Mouse (Mus musculus) megakaryocyte progenitor cell, adult 5-6 weeks (primary cell): ENCODE data around the gene Abhd17a. TPM values are rescaled to one million over a fixed set of nuclear protein-coding genes. Genes with fewer than 3 reads are reported as not detected.

ENCODE experiments used
- ATAC-seq: replicated peaks from 2 replicates; pipeline ENCODE4 v1.8.0; 2016; ENCODE audit warnings: mild to moderate bottlenecking, moderate TSS enrichment, inconsistent platforms; ENCODE audit not compliant: poor library complexity
- total RNA-seq, 2 experiments: library from RNA; stranded (forward) in 1 of 2; stranded (reverse) in 1 of 2; fragments of 157-497, 149-512 nt in 1 of 2; fragments of 200-1000 nt in 1 of 2; gene quantifications; 2 replicates each; pipeline versions ENCODE4 v1.2.3 to v1.2.4; 2015 to 2017

The Abhd17a gene
- total RNA-seq, 2 experiments from 2014 or later, result 29.4 to 59.7 TPM

DNA sequence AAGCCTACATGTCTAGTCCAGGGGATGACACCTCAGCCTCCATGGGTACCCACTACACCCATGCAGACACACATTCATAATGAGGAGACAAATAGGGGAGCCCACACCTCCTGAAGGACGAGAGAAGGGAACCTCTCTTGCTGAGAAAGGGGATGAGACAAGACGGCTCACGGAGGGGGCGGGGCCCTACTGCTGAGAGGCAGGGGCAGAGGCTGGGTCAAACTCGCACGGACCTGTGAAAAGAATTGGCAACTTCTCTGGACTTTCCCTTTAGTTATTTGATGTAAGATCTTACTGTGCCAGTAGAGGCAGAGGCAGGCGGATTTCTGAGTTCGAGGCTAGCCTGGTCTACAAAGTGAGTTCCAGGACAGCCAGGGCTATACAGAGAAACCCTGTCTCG is 37.8 kb downstream of the Abhd17a start:
- ATAC-seq, result no peak

DNA sequence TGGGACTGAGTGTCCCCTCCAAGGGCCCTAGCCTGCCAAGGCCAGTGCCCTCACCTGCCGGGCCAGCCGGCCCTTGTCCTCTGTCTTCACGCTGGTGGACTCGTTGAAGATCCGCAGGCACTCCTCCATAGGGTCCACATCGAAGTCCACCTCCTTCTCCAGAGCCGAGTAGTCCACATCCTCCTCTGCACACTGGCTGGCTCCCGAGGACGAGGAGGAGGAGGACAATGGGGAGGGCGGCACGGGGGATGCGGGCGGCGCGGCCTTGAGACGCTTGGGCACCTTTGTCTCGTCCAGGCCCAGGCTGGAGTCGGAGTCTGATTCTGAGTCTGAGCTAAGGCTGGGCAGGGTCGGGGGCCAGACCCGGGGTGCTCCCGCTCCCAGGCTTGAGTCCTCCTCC is 40.9 kb downstream of the Abhd17a start:
- no peak for ATAC-seq

DNA sequence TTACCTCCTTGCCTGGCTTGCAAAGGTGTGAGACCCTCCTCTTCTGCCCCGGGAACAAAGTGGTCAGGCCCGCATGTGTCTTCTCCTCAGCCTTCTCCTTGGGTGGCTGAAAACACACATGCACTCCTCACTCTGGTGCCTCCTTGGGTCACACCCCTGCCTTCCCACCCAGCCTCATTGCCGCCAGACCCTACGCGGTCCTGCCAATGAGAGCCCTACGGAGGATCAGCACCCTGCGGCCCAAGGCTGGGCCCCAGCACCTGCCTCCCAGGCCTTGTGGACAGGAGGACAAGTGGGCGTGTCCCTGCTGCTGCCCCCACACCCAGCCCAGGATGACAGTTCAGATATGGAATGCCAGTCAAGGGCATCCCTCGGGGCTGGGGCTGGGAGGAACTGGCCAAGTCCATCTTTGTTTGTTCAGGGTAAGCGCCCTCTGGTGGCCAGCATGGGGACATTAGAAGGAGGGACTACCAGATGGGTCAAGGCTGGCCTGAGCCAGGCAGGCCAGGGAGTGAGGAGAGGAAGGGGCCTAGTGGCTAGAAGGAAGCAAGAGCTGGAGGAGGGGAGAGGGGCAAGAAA is 41.6 kb downstream of the Abhd17a start:
- peak; percentile 49 for ATAC-seq

DNA sequence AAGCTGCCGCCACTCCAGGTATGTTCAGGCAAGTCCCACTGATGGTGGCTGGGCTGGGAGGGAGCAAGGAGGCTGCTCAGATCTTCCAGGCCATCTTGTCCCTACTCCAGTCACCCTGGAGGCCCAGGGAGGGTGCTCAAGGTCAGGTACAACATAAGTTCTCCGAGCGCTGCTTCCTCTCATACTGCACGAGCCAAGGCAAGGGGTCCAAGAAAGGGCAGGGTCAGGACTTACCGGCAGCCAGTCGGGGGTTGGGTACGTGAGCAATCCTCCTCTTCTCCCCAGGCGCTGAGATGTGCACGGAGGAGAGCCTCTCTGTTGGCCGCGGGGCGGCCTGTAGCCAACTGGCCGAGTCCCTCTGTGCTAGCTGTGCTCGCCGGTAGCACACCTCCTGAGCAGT is 42.6 kb downstream of the Abhd17a start:
- ATAC-seq, result no peak

DNA sequence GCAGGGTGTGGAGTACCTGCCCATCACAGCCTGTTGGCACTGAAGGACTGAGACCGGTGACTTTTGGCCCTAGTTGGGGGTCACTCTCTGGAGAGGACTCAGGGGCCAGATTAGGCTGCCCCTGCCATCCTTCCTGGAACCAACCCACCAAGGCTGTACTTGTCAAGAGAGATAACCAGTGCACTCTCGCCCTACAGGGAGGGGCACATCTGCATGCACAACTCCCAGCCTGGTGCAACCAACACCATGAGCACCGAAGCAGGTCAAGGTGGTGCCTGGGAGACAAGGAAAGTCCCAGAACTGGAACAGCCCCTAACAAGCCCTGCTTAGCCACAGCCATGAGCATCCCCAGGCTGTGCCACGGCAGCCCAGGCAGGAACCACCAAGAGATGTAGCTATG is 43.2 kb downstream of the Abhd17a start:
- ATAC-seq, result peak; percentile 42

DNA sequence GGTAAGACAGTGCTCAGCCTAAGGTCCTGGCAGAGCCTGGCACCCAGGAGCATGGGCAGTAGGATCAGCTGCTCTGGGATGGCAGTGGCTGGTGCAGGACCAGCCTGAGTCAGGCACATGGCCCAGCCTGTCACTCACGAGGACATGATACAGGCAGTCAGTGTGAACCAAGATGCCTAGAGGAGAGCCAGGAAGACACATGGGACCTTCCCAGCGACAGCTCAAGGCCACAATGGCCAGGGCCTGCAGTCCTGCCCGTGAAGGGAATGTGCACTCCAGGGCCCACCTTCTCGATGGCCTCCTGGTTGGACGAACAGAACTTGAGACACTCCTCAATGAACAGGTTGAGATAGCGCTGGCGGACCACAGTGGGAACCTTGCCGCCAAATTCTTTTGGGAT is 44.6 kb downstream of the Abhd17a start:
- ATAC-seq, result no peak

DNA sequence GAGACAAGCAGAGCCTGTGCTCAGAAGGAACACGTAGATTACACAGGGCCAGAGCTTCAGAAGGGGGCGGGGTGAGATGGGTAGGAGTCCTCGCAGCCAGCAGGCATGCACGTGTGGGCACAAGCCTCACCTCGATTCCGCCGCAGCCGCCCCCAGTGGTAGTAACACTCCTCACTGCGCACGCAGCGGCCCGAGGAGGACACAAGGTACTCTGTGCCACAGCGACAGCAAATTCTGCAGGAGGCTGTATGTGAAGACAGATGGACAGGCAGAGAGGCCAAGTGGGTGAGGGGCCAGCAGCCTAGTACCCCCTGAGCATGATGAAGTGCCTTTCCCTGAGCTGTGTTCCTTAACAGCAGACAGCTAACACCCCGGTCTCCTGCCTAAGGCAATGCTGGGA is 46.3 kb downstream of the Abhd17a start:
- ATAC-seq, result no peak

DNA sequence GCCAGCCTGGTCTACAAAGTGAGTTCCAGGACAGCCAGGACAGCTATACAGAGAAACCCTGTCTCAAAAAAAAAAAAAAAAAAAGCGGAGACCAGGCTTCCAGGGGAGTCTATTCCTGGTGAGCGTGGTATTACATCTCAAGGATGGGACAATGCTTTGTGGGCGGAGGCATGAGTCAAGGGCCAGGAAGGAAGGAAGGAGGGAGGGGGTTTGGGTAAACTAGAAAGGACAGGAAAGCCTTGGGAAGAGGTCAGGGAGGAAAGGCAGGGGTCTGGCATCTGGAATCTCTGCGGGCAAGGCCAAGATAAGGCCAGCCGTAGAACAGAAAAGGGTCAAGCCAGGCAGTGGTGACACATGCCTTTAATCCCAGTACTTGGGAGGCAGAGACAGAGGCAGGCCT is 50.6 kb downstream of the Abhd17a start:
- ATAC-seq, result no peak

DNA sequence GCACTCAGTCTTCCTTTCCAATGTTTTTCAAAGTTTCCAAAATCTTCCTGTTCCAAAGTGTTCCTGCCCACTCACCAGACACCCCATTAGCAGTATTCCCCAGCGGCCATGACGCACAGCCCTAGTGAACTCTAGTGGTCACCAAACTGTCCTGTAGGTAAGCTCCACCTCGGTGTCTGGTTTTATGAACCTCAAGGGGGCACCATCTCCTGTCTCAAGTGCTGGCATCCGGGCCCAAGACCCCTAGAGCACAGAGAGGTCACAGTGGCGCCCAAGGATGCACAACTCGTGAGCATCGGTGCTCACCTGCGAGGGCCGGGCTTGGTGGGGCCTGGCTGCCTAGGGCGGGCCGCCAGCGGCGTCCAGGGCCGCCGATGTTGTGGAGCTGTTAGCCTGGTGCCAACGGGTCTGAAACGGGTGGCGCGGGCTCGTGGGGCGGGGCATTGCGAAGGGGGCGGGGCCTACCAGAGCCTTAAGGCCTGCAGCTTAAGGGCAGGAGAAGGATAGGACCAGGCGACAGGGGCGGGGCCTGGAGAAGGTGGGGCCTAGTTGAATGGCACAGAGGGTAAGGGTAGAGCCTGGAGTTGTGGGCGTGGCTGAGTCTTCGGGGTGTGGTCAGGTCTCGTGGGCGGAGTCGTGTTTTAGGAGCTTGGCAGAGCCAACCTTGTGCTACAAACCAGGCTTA is 51.3 kb downstream of the Abhd17a start, which contains the start of gene Atp8b3:
Gene Atp8b3 (minus strand): TSS at position 415 of the 685 bp plus-strand sequence.
- ATAC-seq, result peak; percentile 92

DNA sequence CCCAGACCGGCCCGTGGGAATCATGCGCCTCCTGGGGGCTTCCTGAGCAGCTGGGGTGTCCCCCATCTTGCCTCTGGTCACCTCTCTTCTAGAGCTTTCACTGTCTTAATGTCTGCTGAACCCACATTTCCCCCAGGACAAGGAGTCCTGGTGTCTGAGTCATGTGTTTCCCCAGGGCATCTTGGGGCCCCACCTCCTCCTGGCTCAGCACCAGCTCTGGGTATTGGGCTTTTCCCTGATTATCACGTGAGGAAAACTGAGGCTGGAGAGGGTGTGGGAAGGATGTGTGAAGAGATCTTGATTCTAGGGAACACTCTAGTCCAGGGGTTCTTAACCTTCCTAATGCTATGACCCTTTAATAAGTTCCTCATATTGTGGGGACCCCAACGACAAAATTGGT is 52.0 kb downstream of the Abhd17a start:
- no peak for ATAC-seq

DNA sequence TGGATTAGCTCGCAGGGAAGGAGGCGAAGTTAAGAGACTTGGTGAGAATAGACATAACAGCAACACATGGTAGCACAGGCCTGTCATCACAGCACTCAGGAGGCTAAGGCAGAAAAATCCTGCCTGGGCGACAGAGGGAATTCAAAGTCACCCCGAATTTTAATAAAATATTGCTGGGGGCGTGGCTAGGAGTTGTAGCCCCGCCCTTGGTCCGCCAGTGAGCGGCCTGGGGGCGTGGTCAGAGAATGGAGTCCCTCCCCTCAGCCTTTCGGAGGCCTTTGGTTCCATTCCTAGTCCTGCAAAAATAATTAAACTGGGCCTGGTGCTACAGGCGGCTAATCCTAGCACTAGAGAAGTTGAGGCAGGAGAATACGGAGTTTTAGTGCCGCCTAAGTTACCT is 54.4 kb downstream of the Abhd17a start:
- no peak for ATAC-seq

DNA sequence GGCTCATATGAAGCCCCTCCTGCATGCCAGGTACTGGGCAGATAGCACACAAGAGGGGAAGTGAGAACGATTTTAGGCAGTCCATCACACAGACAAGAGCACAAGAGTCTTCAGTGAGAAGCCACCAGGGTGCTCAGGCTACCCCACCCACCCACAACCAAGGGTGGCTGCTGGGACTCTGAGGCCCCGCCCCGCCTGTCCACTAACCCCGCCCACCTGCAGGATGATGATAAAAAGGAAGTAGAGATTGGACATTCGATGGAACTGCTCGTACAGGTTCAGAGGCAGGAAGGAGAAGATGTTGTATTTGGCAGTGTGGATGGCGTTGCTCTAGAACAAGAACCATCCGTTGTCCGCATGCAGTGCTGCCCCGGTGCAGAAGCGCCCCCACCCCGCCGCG is 55.1 kb downstream of the Abhd17a start:
- peak; percentile 14; the same call in 1 of the 2 replicates for ATAC-seq

DNA sequence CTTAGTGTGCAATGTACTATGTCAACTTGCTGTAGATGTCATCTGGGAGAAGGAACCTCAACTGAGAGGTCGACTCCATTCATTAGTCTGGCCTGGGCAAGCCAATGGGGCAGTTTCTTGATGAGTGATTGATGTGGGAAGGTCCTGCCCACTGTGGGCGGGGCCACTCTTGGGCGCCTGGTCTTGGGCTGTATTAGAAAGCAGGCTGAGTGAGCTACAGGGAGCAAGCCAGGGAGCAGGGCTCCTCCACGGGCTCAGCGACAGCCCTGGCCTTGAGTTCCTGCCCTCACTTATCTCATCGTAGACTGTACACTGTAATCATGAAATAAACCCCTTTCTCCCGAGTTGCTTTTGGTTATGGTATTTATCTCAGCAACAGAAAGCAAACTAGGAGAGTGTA is 56.4 kb downstream of the Abhd17a start:
- ATAC-seq, result peak; percentile 58

Other genes starting within 250 kb of the Abhd17a start
- 0.15 and 0.25 TPM in 2 replicates for gene Adamtsl5, start 241.9 kb downstream of the Abhd17a start, total RNA-seq (2015)
- 0.20 and 0.46 TPM in 2 replicates for gene Adamtsl5, start 241.9 kb downstream of the Abhd17a start, total RNA-seq (2017)
- gene Plk5, start 233.9 kb downstream of the Abhd17a start, total RNA-seq (2015), result not detected in 2 replicates
- not detected in 2 replicates for gene Plk5, start 233.9 kb downstream of the Abhd17a start, total RNA-seq (2017)
- 1.9 and 4.3 TPM in 2 replicates for gene Mex3d, start 202.7 kb downstream of the Abhd17a start, total RNA-seq (2015)
- 2.7 and 7.9 TPM in 2 replicates for gene Mex3d, start 202.7 kb downstream of the Abhd17a start, total RNA-seq (2017)
- 91.1 and 96.6 TPM in 2 replicates for gene Mbd3, start 190.8 kb downstream of the Abhd17a start, total RNA-seq (2015)
- 82.8 and 90.8 TPM in 2 replicates for gene Mbd3, start 190.8 kb downstream of the Abhd17a start, total RNA-seq (2017)
- gene Uqcr11, start 183.5 kb downstream of the Abhd17a start, total RNA-seq (2015), result 202 and 210 TPM in 2 replicates
- 184 and 263 TPM in 2 replicates for gene Uqcr11, start 183.5 kb downstream of the Abhd17a start, total RNA-seq (2017)
- 29.9 and 35.3 TPM in 2 replicates for gene Tcf3, start 156.7 kb downstream of the Abhd17a start, total RNA-seq (2015)
- gene Tcf3, start 156.7 kb downstream of the Abhd17a start, total RNA-seq (2017), result 33.5 and 51.0 TPM in 2 replicates
- not detected in 2 replicates for gene Onecut3, start 95.5 kb downstream of the Abhd17a start, total RNA-seq (2015)
- gene Onecut3, start 95.5 kb downstream of the Abhd17a start, total RNA-seq (2017), result not detected in 2 replicates
- not detected in 2 replicates for gene Atp8b3, start 51.2 kb downstream of the Abhd17a start, total RNA-seq (2015)
- gene Atp8b3, start 51.2 kb downstream of the Abhd17a start, total RNA-seq (2017), result not detected in 2 replicates
- 34.1 and 35.2 TPM in 2 replicates for gene Rexo1, start 28.8 kb downstream of the Abhd17a start, total RNA-seq (2015)
- 17.1 and 19.2 TPM in 2 replicates for gene Rexo1, start 28.8 kb downstream of the Abhd17a start, total RNA-seq (2017)
- 5.3 and 5.4 TPM in 2 replicates for gene Klf16, start 13.0 kb downstream of the Abhd17a start, total RNA-seq (2015)
- 4.3 and 6.0 TPM in 2 replicates for gene Klf16, start 13.0 kb downstream of the Abhd17a start, total RNA-seq (2017)
- 25.9 and 27.2 TPM in 2 replicates for gene Scamp4, start 12.5 kb upstream of the Abhd17a start, total RNA-seq (2015)
- 11.2 and 15.9 TPM in 2 replicates for gene Scamp4, start 12.5 kb upstream of the Abhd17a start, total RNA-seq (2017)
- gene Adat3, start 12.5 kb upstream of the Abhd17a start, total RNA-seq (2015), result 0.57 and 0.81 TPM in 2 replicates
- gene Adat3, start 12.5 kb upstream of the Abhd17a start, total RNA-seq (2017), result 0.08 TPM in 1 of 2 replicates, not detected in the other
- 0.17 and 0.57 TPM in 2 replicates for gene Gm49322, start 15.7 kb upstream of the Abhd17a start, total RNA-seq (2015)
- gene Gm49322, start 15.7 kb upstream of the Abhd17a start, total RNA-seq (2017), result 0.61 TPM in 1 of 2 replicates, not detected in the other
- 39.1 and 43.1 TPM in 2 replicates for gene Csnk1g2, start 32.5 kb upstream of the Abhd17a start, total RNA-seq (2015)
- 127 and 171 TPM in 2 replicates for gene Csnk1g2, start 32.5 kb upstream of the Abhd17a start, total RNA-seq (2017)
- 10.5 and 13.2 TPM in 2 replicates for gene Btbd2, start 66.7 kb upstream of the Abhd17a start, total RNA-seq (2015)
- gene Btbd2, start 66.7 kb upstream of the Abhd17a start, total RNA-seq (2017), result 19.9 and 25.7 TPM in 2 replicates
- 40.1 and 46.2 TPM in 2 replicates for gene Mknk2, start 87.8 kb upstream of the Abhd17a start, total RNA-seq (2015)
- 32.8 and 44.4 TPM in 2 replicates for gene Mknk2, start 87.8 kb upstream of the Abhd17a start, total RNA-seq (2017)
- gene Mob3a, start 111.6 kb upstream of the Abhd17a start, total RNA-seq (2015), result 26.4 and 31.9 TPM in 2 replicates
- gene Mob3a, start 111.6 kb upstream of the Abhd17a start, total RNA-seq (2017), result 34.9 and 39.0 TPM in 2 replicates
- gene Izumo4, start 111.8 kb upstream of the Abhd17a start, total RNA-seq (2015), result 7.0 and 13.6 TPM in 2 replicates
- 1.7 and 4.3 TPM in 2 replicates for gene Izumo4, start 111.8 kb upstream of the Abhd17a start, total RNA-seq (2017)
- 31.5 and 40.3 TPM in 2 replicates for gene Ap3d1, start 151.9 kb upstream of the Abhd17a start, total RNA-seq (2015)
- gene Ap3d1, start 151.9 kb upstream of the Abhd17a start, total RNA-seq (2017), result 34.7 and 48.7 TPM in 2 replicates
- 29.2 and 34.8 TPM in 2 replicates for gene Dot1l, start 164.9 kb upstream of the Abhd17a start, total RNA-seq (2015)
- gene Dot1l, start 164.9 kb upstream of the Abhd17a start, total RNA-seq (2017), result 9.0 and 9.7 TPM in 2 replicates
- 74.9 and 78.4 TPM in 2 replicates for gene Sf3a2, start 207.9 kb upstream of the Abhd17a start, total RNA-seq (2015)
- 11.5 and 19.0 TPM in 2 replicates for gene Sf3a2, start 207.9 kb upstream of the Abhd17a start, total RNA-seq (2017)
- 64.8 and 78.7 TPM in 2 replicates for gene Plekhj1, start 208.3 kb upstream of the Abhd17a start, total RNA-seq (2015)
- 32.6 and 43.9 TPM in 2 replicates for gene Plekhj1, start 208.3 kb upstream of the Abhd17a start, total RNA-seq (2017)
- gene Amh, start 214.9 kb upstream of the Abhd17a start, total RNA-seq (2015), result not detected in 2 replicates
- gene Amh, start 214.9 kb upstream of the Abhd17a start, total RNA-seq (2017), result 0.14 TPM in 1 of 2 replicates, not detected in the other
- gene Jsrp1, start 223.2 kb upstream of the Abhd17a start, total RNA-seq (2015), result not detected in 2 replicates
- gene Jsrp1, start 223.2 kb upstream of the Abhd17a start, total RNA-seq (2017), result not detected in 2 replicates
- 1,168 and 1,276 TPM in 2 replicates for gene Oaz1, start 236.3 kb upstream of the Abhd17a start, total RNA-seq (2015)
- gene Oaz1, start 236.3 kb upstream of the Abhd17a start, total RNA-seq (2017), result 222 and 291 TPM in 2 replicates